ENCODE assay signal across 19 mouse cellular contexts in genomic region chr13:57056786-57057185, GRCm38 (mm10).
DNase-seq lines count a peak whose midpoint lies in the region; ATAC-seq and TF ChIP-seq lines count a peak whose summit lies in the region.
"Had no signal": no experiment of that assay in that cellular context is flagged by ENCODE, and none has a peak within 500 bp of the region (broad histone marks: within the 10 kb centered on the region; RNA-seq: fewer than 3 reads in every experiment).

No protein-coding gene starts in this region.

- peak; percentile 75 for ATAC-seq in forebrain, embryonic 13.5 days
- no peak; the same call in 1 of the 2 replicates for ATAC-seq in midbrain, embryonic 14.5 days (ENCODE audit: low FRiP score, low TSS enrichment)
- no peak for ATAC-seq in midbrain, embryonic 11.5 days (ENCODE audit: low FRiP score)
- ATAC-seq in hindbrain, postnatal 0 days, result peak; percentile 61; the same call in 1 of the 2 replicates
- no peak for ATAC-seq in megakaryocyte progenitor cell, adult 5-6 weeks (replicated peaks; ENCODE audit: poor library complexity)
- ATAC-seq: activated CD4-positive, CD25-positive, alpha-beta regulatory T cell, adult 4 months; intestine, postnatal 0 days had no signal

- H3K4me1 ChIP-seq in forebrain, embryonic 13.5 days, result peaks cover 31% of the 10 kb centered on the region
- peaks cover 31% of the 10 kb centered on the region for H3K4me1 ChIP-seq in forebrain, embryonic 10.5 days
- H3K4me1 ChIP-seq in midbrain, embryonic 14.5 days (ENCODE audit: control insufficient read depth, insufficient read depth, low read length), result peaks cover 29% of the 10 kb centered on the region
- H3K4me1 ChIP-seq in midbrain, embryonic 11.5 days (ENCODE audit: control insufficient read depth, insufficient read depth, low read length), result peaks cover 9% of the 10 kb centered on the region
- no peaks in the 10 kb centered on the region for H3K4me1 ChIP-seq in hindbrain, postnatal 0 days (ENCODE audit: insufficient read depth, low read length)

- no peak for TF ChIP-seq CTCF in hindbrain, postnatal 0 days (IDR thresholded peaks at IDR 0.05; ENCODE audit: low read depth)

- no peak overlapping the region for H3K4me3 ChIP-seq in forebrain, embryonic 13.5 days
- H3K4me3 ChIP-seq in forebrain, embryonic 10.5 days, result no peak overlapping the region
- H3K4me3 ChIP-seq in midbrain, embryonic 14.5 days (replicated peaks; ENCODE audit: low read depth, low read length), result no peak overlapping the region
- no peak overlapping the region for H3K4me3 ChIP-seq in midbrain, embryonic 11.5 days (ENCODE audit: low read depth, low read length)
- no peak overlapping the region for H3K4me3 ChIP-seq in hindbrain, postnatal 0 days (ENCODE audit: low read length)
- H3K4me3 ChIP-seq: embryonic facial prominence, embryonic 13.5 days; heart, embryonic 10.5 days had no signal

- H3K27me3 ChIP-seq in forebrain, embryonic 13.5 days, result no peaks in the 10 kb centered on the region
- H3K27me3 ChIP-seq in forebrain, embryonic 10.5 days (ENCODE audit: poor library complexity, severe bottlenecking), result no peaks in the 10 kb centered on the region
- no peaks in the 10 kb centered on the region for H3K27me3 ChIP-seq in midbrain, embryonic 14.5 days (ENCODE audit: control insufficient read depth, insufficient read depth, low read length)
- H3K27me3 ChIP-seq in midbrain, embryonic 11.5 days (ENCODE audit: control insufficient read depth, insufficient read depth, low read length), result no peaks in the 10 kb centered on the region
- H3K27me3 ChIP-seq in hindbrain, postnatal 0 days (ENCODE audit: insufficient read depth, low read length), result no peaks in the 10 kb centered on the region
- H3K27me3 ChIP-seq: CH12.LX; embryonic facial prominence, embryonic 13.5 days had no signal

- H3K27ac ChIP-seq in forebrain, embryonic 13.5 days, result no peak overlapping the region
- no peak overlapping the region for H3K27ac ChIP-seq in forebrain, embryonic 10.5 days
- H3K27ac ChIP-seq in midbrain, embryonic 14.5 days (replicated peaks; ENCODE audit: low read depth, low read length), result peak overlapping the region; percentile 32; the same call in 1 of the 2 replicates
- H3K27ac ChIP-seq in midbrain, embryonic 11.5 days (ENCODE audit: low read depth, low read length), result no peak overlapping the region
- no peak overlapping the region for H3K27ac ChIP-seq in hindbrain, postnatal 0 days
- H3K27ac ChIP-seq: embryonic facial prominence, embryonic 13.5 days; heart, embryonic 10.5 days; liver, embryonic 14.5 days had no signal

- no peak for DNase-seq in forebrain, embryonic 10.5 days (ENCODE audit: extremely low spot score, low spot score)
- peak; percentile 59 for DNase-seq in midbrain, embryonic 14.5 days
- DNase-seq in midbrain, embryonic 11.5 days (ENCODE audit: low spot score, missing footprints), result no peak
- peak; percentile 48 for DNase-seq in hindbrain, postnatal 0 days (ENCODE audit: low spot score)
- peak; percentile 11 to 16 for DNase-seq in right cerebral cortex, postnatal 36 days (ENCODE audit: low spot score in 2 of 2)
- DNase-seq in T-cell, adult 2 months (ENCODE audit: low spot score), result no peak
- DNase-seq: cerebellum, adult 2 months; gastrocnemius, postnatal 25 days; heart, postnatal 36 days; kidney, postnatal 25 days; lung, postnatal 10 days had no signal

- no peaks in the 10 kb centered on the region for H3K36me3 ChIP-seq in forebrain, embryonic 13.5 days (ENCODE audit: poor library complexity, severe bottlenecking)
- H3K36me3 ChIP-seq in forebrain, embryonic 10.5 days (replicated peaks), result no peaks in the 10 kb centered on the region
- no peaks in the 10 kb centered on the region for H3K36me3 ChIP-seq in midbrain, embryonic 14.5 days (ENCODE audit: control insufficient read depth, insufficient read depth, low read length)
- H3K36me3 ChIP-seq in midbrain, embryonic 11.5 days (ENCODE audit: control insufficient read depth, insufficient read depth, low read length), result no peaks in the 10 kb centered on the region
- no peaks in the 10 kb centered on the region for H3K36me3 ChIP-seq in hindbrain, postnatal 0 days (ENCODE audit: insufficient read depth, low read length)
- H3K36me3 ChIP-seq: embryonic facial prominence, embryonic 13.5 days; heart, embryonic 10.5 days had no signal

- H3K4me2 ChIP-seq in forebrain, embryonic 13.5 days, result no peak overlapping the region
- no peak overlapping the region for H3K4me2 ChIP-seq in midbrain, embryonic 14.5 days (ENCODE audit: low read length)
- no peak overlapping the region for H3K4me2 ChIP-seq in midbrain, embryonic 11.5 days
- H3K4me2 ChIP-seq in hindbrain, postnatal 0 days (ENCODE audit: low read depth, low read length), result no peak overlapping the region
- H3K4me2 ChIP-seq: embryonic facial prominence, embryonic 13.5 days had no signal

- H3K9me3 ChIP-seq in forebrain, embryonic 13.5 days (replicated peaks), result no peaks in the 10 kb centered on the region
- H3K9me3 ChIP-seq in forebrain, embryonic 10.5 days, result no peaks in the 10 kb centered on the region
- no peaks in the 10 kb centered on the region for H3K9me3 ChIP-seq in midbrain, embryonic 14.5 days (ENCODE audit: control insufficient read depth, low read length)
- H3K9me3 ChIP-seq in midbrain, embryonic 11.5 days (ENCODE audit: control insufficient read depth, low read length), result no peaks in the 10 kb centered on the region
- no peaks in the 10 kb centered on the region for H3K9me3 ChIP-seq in hindbrain, postnatal 0 days (ENCODE audit: low read length)
- H3K9me3 ChIP-seq: embryonic facial prominence, embryonic 13.5 days; heart, embryonic 10.5 days had no signal

- H3K9ac ChIP-seq in forebrain, embryonic 13.5 days, result no peak overlapping the region
- H3K9ac ChIP-seq in midbrain, embryonic 14.5 days (replicated peaks; ENCODE audit: low read length), result no peak overlapping the region
- no peak overlapping the region for H3K9ac ChIP-seq in midbrain, embryonic 11.5 days (ENCODE audit: low read length)
- no peak overlapping the region for H3K9ac ChIP-seq in hindbrain, postnatal 0 days (replicated peaks; ENCODE audit: low read length)
- H3K9ac ChIP-seq: embryonic facial prominence, embryonic 13.5 days; liver, embryonic 14.5 days had no signal

- 58% methylated on average over 15 of the region's 15 CpGs for WGBS in forebrain, embryonic 13.5 days
- WGBS in forebrain, embryonic 10.5 days, result 82% methylated on average over 15 of the region's 15 CpGs
- 63% methylated on average over 15 of the region's 15 CpGs for WGBS in midbrain, embryonic 14.5 days
- 80% methylated on average over 15 of the region's 15 CpGs for WGBS in midbrain, embryonic 11.5 days
- WGBS in hindbrain, postnatal 0 days, result 44% methylated on average over 15 of the region's 15 CpGs

Comparison
In these comparisons a context has a peak if more than half of its experiments do, and no peak if none do; other contexts are left out.
1. DNase-seq: peak in midbrain, embryonic 14.5 days (single experiment), hindbrain, postnatal 0 days (single experiment) and right cerebral cortex, postnatal 36 days (2 of 2); none in forebrain, embryonic 10.5 days (single experiment), midbrain, embryonic 11.5 days (single experiment) and T-cell, adult 2 months (single experiment).
2. ATAC-seq: peak in forebrain, embryonic 13.5 days (single experiment) and hindbrain, postnatal 0 days (single experiment); none in midbrain, embryonic 14.5 days (single experiment), midbrain, embryonic 11.5 days (single experiment) and megakaryocyte progenitor cell, adult 5-6 weeks (single experiment).